Mouse (Mus musculus) brain, embryonic 14.5 days (tissue): ENCODE data around the gene Lce1b. TPM values are rescaled to one million over a fixed set of nuclear protein-coding genes. Genes with fewer than 3 reads are reported as not detected.

Experiments
- DNase-seq: peaks from one replicate; pipeline ENCODE4 v3.0.0-alpha.2; 2011; ENCODE audit warnings: low read depth
- CTCF ChIP-seq: fragments of 200-500 bp; IDR thresholded peaks from 2 replicates; pipeline ENCODE4 v1.5.1; 2012; ENCODE audit warnings: inconsistent platforms, mild to moderate bottlenecking, moderate library complexity, borderline replicate concordance; ENCODE audit not compliant: insufficient read depth, insufficient read length; ENCODE audit errors: extremely low read depth
- POLR2A ChIP-seq: fragments of 200-500 bp; IDR thresholded peaks from 2 replicates; pipeline ENCODE4 v1.6.1; 2012; ENCODE audit warnings: mild to moderate bottlenecking, inconsistent platforms, borderline replicate concordance; ENCODE audit not compliant: poor library complexity, insufficient read depth, insufficient read length, severe bottlenecking; ENCODE audit errors: extremely low read depth
- polyA plus RNA-seq: library from polyadenylated mRNA; depleted of rRNA; stranded (reverse); fragments of >200 nt; gene quantifications from 2 replicates; pipeline ENCODE4 v1.2.3, GENCODE M21; 2012; rRNA removed

Gene Lce1b
- polyA plus RNA-seq, 1 experiment = not detected

DNA sequence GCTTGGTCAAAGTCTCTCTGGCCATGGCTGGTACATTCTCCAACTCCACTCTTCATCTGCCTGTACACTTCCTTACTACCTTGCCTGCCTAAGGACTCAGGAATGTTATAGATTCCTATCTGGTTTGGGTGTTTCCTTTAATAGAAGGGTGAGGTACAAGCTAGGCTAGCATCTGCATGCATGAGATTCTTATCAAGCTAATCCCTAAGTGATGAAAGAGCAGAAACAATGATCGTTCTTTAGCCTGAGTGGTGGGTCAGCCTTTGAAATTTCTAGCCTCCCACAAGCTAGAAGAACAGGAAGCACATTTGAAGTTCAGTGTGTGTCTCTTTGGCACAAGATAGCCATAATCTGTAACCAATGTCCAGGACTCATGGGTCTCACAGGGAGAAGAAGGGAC lies 46.9 kb downstream of the Lce1b start:
- TF ChIP-seq CTCF (no peak), POLR2A (no peak)
- DNase-seq = no peak

- DNase-seq = no peak
- TF ChIP-seq CTCF = no peak
- TF ChIP-seq POLR2A = no peak
These were observed 49.3 kb downstream of the Lce1b start, which contains the start of gene 2210017I01Rik for GRCm38 (mm10) chr3:92607392-92607791. Gene 2210017I01Rik (minus strand): TSS chr3:92607492.

Other genes with a start within 250 kb of the Lce1b start
- not detected in 2 replicates for gene Sprr2i, start 248.9 kb downstream of the Lce1b start, polyA plus RNA-seq
- not detected in 2 replicates for gene Sprr2j-ps, start 238.8 kb downstream of the Lce1b start, polyA plus RNA-seq
- gene Gm9774, start 227.5 kb downstream of the Lce1b start, polyA plus RNA-seq = 6.8 and 9.2 TPM in 2 replicates
- not detected in 2 replicates for gene Sprr2k, start 224.3 kb downstream of the Lce1b start, polyA plus RNA-seq
- gene Sprr1b, start 218.1 kb downstream of the Lce1b start, polyA plus RNA-seq = 0.11 and 0.55 TPM in 2 replicates
- not detected in 2 replicates for gene Sprr3, start 198.2 kb downstream of the Lce1b start, polyA plus RNA-seq
- gene Sprr1a, start 171.0 kb downstream of the Lce1b start, polyA plus RNA-seq = 0.63 TPM in 1 of 2 replicates, not detected in the other
- not detected in 2 replicates for gene Sprr4, start 156.4 kb downstream of the Lce1b start, polyA plus RNA-seq
- not detected in 2 replicates for gene 2310046K23Rik, start 122.4 kb downstream of the Lce1b start, polyA plus RNA-seq
- not detected in 2 replicates for gene Ivl, start 83.2 kb downstream of the Lce1b start, polyA plus RNA-seq
- gene Smcp, start 67.9 kb downstream of the Lce1b start, polyA plus RNA-seq = not detected in 2 replicates
- gene 2210017I01Rik, start 49.4 kb downstream of the Lce1b start, polyA plus RNA-seq = not detected in 2 replicates
- gene Lce6a, start 35.3 kb downstream of the Lce1b start, polyA plus RNA-seq = not detected in 2 replicates
- not detected in 2 replicates for gene Lce1a1, start 8.6 kb downstream of the Lce1b start, polyA plus RNA-seq
- not detected in 2 replicates for gene Lce1a2, start 13.4 kb upstream of the Lce1b start, polyA plus RNA-seq
- not detected in 2 replicates for gene Lce1c, start 22.3 kb upstream of the Lce1b start, polyA plus RNA-seq
- gene Lce1d, start 30.3 kb upstream of the Lce1b start, polyA plus RNA-seq = not detected in 2 replicates
- gene Lce1e, start 52.1 kb upstream of the Lce1b start, polyA plus RNA-seq = not detected in 2 replicates
- gene Lce1f, start 63.4 kb upstream of the Lce1b start, polyA plus RNA-seq = not detected in 2 replicates
- gene Gm38119, start 82.2 kb upstream of the Lce1b start, polyA plus RNA-seq = not detected in 2 replicates
- not detected in 2 replicates for gene Lce1g, start 95.4 kb upstream of the Lce1b start, polyA plus RNA-seq
- gene Lce1h, start 108.1 kb upstream of the Lce1b start, polyA plus RNA-seq = not detected in 2 replicates
- not detected in 2 replicates for gene Lce1i, start 122.0 kb upstream of the Lce1b start, polyA plus RNA-seq
- gene Lce1j, start 133.6 kb upstream of the Lce1b start, polyA plus RNA-seq = not detected in 2 replicates
- not detected in 2 replicates for gene Lce1k, start 151.0 kb upstream of the Lce1b start, polyA plus RNA-seq
- not detected in 2 replicates for gene Kprp, start 170.3 kb upstream of the Lce1b start, polyA plus RNA-seq
- not detected in 2 replicates for gene Lce1l, start 194.4 kb upstream of the Lce1b start, polyA plus RNA-seq
- not detected in 2 replicates for gene 2310050C09Rik, start 213.3 kb upstream of the Lce1b start, polyA plus RNA-seq